Mouse (Mus musculus) myocyte (in vitro differentiated cells): ENCODE results near the gene Mmp11. TPM values are rescaled to one million over a fixed set of nuclear protein-coding genes. Genes with fewer than 3 reads are reported as not detected.

ENCODE experiments used
- H3K27me3 ChIP-seq: one replicate; pipeline ENCODE4 v1.6.1; 2011; ENCODE audit not compliant: control insufficient read depth, insufficient read depth, insufficient read length
- H3K36me3 ChIP-seq: one replicate; pipeline ENCODE4 v1.6.1; 2011; ENCODE audit not compliant: control insufficient read depth, insufficient read depth
- H3K4me2 ChIP-seq: one replicate; pipeline ENCODE4 v1.6.1; 2011; ENCODE audit warnings: low read depth, control low read depth
- H3K4me3 ChIP-seq: one replicate; pipeline ENCODE4 v1.5.1; 2011; ENCODE audit warnings: mild to moderate bottlenecking, control low read depth, moderate library complexity
- H3K79me2 ChIP-seq: one replicate; pipeline ENCODE4 v1.6.1; 2011; ENCODE audit not compliant: control insufficient read depth, insufficient read depth
- H3ac ChIP-seq: one replicate; pipeline ENCODE4 v1.6.1; 2011; ENCODE audit not compliant: control insufficient read depth, insufficient read length
- CEBPB ChIP-seq: IDR thresholded peaks from 2 replicates; pipeline ENCODE4 v1.6.1; 2011; ENCODE audit warnings: mild to moderate bottlenecking, moderate library complexity; ENCODE audit not compliant: poor library complexity, insufficient read depth, severe bottlenecking
- E2F4 ChIP-seq: IDR thresholded peaks from one replicate; pipeline ENCODE4 v1.6.1; 2011; ENCODE audit warnings: mild to moderate bottlenecking, control low read depth, moderate library complexity; ENCODE audit not compliant: insufficient read depth
- MAX ChIP-seq: IDR thresholded peaks from one replicate; pipeline ENCODE4 v1.6.1; 2011; ENCODE audit warnings: low read depth, mild to moderate bottlenecking, control low read depth
- MYOD1 ChIP-seq, 3 experiments: IDR thresholded peaks; one replicate each; pipeline ENCODE4 v1.6.1; 2011; ENCODE audit warnings: control low read depth in 2 of 3, low read depth in 2 of 3, mild to moderate bottlenecking in 2 of 3, moderate library complexity in 1 of 3; ENCODE audit not compliant: insufficient read length in 2 of 3, control insufficient read depth in 1 of 3
- MYOG ChIP-seq, 3 experiments: IDR thresholded peaks; one replicate each; pipeline ENCODE4 v1.6.1; 2011; ENCODE audit warnings: control low read depth in 2 of 3, low read depth in 2 of 3, mild to moderate bottlenecking in 2 of 3; ENCODE audit not compliant: insufficient read length in 2 of 3, control insufficient read depth in 1 of 3, insufficient read depth in 1 of 3
- POLR2A ChIP-seq: IDR thresholded peaks from one replicate; pipeline ENCODE4 v1.6.1; 2011; ENCODE audit warnings: low read depth, mild to moderate bottlenecking, control low read depth, moderate library complexity; ENCODE audit not compliant: insufficient read length
- POLR2AphosphoS2 ChIP-seq: IDR thresholded peaks from one replicate; pipeline ENCODE4 v1.6.1; 2011; ENCODE audit warnings: low read depth, control low read depth; ENCODE audit not compliant: insufficient read length
- REST ChIP-seq: IDR thresholded peaks from one replicate; pipeline ENCODE4 v1.6.1; 2011; ENCODE audit warnings: mild to moderate bottlenecking, control low read depth, moderate library complexity; ENCODE audit not compliant: insufficient read depth, insufficient read length
- SRF ChIP-seq: IDR thresholded peaks from one replicate; pipeline ENCODE4 v1.6.1; 2011; ENCODE audit warnings: low read depth; ENCODE audit not compliant: control insufficient read depth, insufficient read length
- TCF12 ChIP-seq: IDR thresholded peaks from one replicate; pipeline ENCODE4 v1.6.1; 2011; ENCODE audit warnings: mild to moderate bottlenecking, control low read depth; ENCODE audit not compliant: poor library complexity, insufficient read depth, severe bottlenecking
- TCF3 ChIP-seq: IDR thresholded peaks from one replicate; pipeline ENCODE4 v1.6.1; 2011; ENCODE audit warnings: low read depth, control low read depth; ENCODE audit not compliant: insufficient read length
- USF1 ChIP-seq: IDR thresholded peaks from one replicate; pipeline ENCODE4 v1.6.1; 2011; ENCODE audit warnings: low read depth, mild to moderate bottlenecking, control low read depth, moderate library complexity
- polyA plus RNA-seq: library from polyadenylated mRNA; unstranded; fragments of >200 nt; fragmentation: generic; extraction: Trizol; gene quantifications from one replicate; pipeline ENCODE4 v1.2.1, GENCODE M21; 2012; ENCODE audit warnings: missing spikeins

Gene Mmp11
- polyA plus RNA-seq, 1 experiment: 121 TPM

DNA sequence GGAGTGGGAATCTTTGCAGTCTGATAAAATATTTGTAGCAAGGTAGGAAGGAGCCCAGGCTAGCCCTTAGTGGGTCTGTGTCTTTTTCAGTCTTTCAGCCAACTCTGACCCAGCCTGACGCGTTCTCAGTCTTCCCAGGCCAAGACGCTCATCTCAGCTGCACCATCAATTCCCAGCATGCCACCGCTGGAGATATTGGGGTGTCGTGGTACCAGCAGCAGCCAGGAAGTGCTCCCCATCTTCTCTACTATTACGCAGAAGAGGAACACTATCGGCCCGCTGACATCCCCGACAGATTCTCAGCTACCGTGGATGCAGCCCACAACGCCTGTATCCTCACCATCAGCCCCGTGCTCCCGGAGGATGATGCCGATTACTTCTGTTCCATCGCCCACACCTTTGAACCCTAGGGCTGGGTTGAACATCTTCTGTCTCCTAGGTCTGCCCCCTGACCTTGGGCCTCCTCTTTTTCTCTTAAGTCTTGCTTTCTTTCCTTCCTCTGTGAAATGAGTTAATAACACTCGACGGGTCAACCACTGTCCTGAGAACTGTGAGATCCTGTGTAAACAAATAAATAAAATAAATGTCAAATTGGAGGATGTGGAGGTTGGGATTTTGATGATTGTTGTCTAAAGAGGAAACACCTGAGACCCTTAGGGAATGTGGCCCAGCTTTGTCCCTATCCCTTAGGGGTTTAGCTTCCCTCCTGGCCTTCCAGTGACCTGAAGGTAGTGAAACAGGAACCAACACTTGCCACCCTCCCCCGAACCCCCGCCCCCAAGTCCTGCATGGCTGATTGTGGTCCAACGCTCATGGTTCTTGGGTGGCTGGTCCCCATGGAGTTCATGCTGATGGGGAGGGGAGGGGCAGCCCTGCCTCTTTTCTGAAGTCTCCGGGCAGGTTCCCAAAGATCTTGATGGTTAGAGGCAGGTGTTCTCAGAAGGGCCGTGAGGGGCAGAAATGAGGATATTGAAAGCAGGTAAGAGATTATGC is 13.1 kb upstream of the Mmp11 start:
- H3K4me3 ChIP-seq: no peak overlapping the region
- H3K27me3 ChIP-seq: peaks cover 15% of the 10 kb centered on the region
- H3K79me2 ChIP-seq: no peaks in the 10 kb centered on the region
- no peak overlapping the region for H3K4me2 ChIP-seq
- no peak overlapping the region for H3ac ChIP-seq
- TF ChIP-seq POLR2AphosphoS2: no peak
- TF ChIP-seq USF1: no peak
- no peak for TF ChIP-seq E2F4
- no peak for TF ChIP-seq REST
- no peaks in the 10 kb centered on the region for H3K36me3 ChIP-seq

- H3K4me2 ChIP-seq: no peak overlapping the region
- H3ac ChIP-seq: no peak overlapping the region
- H3K4me3 ChIP-seq: no peak overlapping the region
- no peaks in the 10 kb centered on the region for H3K36me3 ChIP-seq
- no peaks in the 10 kb centered on the region for H3K79me2 ChIP-seq
- TF ChIP-seq TCF3: no peak
- TF ChIP-seq REST: no peak
- TF ChIP-seq E2F4: no peak
- no peak for TF ChIP-seq MAX
- no peak for TF ChIP-seq TCF12
- no peak for TF ChIP-seq MYOG (IDR thresholded peaks at IDR 0.05; ENCODE audit: control insufficient read depth in 1 of 3, insufficient read depth in 1 of 3, insufficient read length in 2 of 3, low read depth in 2 of 3)
- no peak for TF ChIP-seq SRF
- no peak for TF ChIP-seq USF1
- TF ChIP-seq POLR2A: no peak
- no peak for TF ChIP-seq POLR2AphosphoS2
- peaks cover 8% of the 10 kb centered on the region for H3K27me3 ChIP-seq
Observed at GRCm38 (mm10) chr10:75948079-75948478, 11.8 kb upstream of the Mmp11 start.

GRCm38 (mm10) chr10:75945896-75946295 is 9.6 kb upstream of the Mmp11 start:
- H3K27me3 ChIP-seq: no peaks in the 10 kb centered on the region
- TF ChIP-seq SRF: no peak
- TF ChIP-seq MYOD1 (IDR thresholded peaks at IDR 0.05; ENCODE audit: control insufficient read depth in 1 of 3, insufficient read length in 2 of 3, low read depth in 2 of 3): no peak
- no peak for TF ChIP-seq E2F4
- no peak for TF ChIP-seq TCF12
- TF ChIP-seq POLR2AphosphoS2: no peak
- TF ChIP-seq CEBPB: no peak
- no peak for TF ChIP-seq REST
- TF ChIP-seq USF1: no peak
- no peak for TF ChIP-seq TCF3
- no peak for TF ChIP-seq MAX
- no peak for TF ChIP-seq MYOG (IDR thresholded peaks at IDR 0.05; ENCODE audit: control insufficient read depth in 1 of 3, insufficient read depth in 1 of 3, insufficient read length in 2 of 3, low read depth in 2 of 3)
- TF ChIP-seq POLR2A: no peak
- no peaks in the 10 kb centered on the region for H3K79me2 ChIP-seq
- no peaks in the 10 kb centered on the region for H3K36me3 ChIP-seq
- H3K4me3 ChIP-seq: no peak overlapping the region
- no peak overlapping the region for H3K4me2 ChIP-seq
- H3ac ChIP-seq: no peak overlapping the region

DNA sequence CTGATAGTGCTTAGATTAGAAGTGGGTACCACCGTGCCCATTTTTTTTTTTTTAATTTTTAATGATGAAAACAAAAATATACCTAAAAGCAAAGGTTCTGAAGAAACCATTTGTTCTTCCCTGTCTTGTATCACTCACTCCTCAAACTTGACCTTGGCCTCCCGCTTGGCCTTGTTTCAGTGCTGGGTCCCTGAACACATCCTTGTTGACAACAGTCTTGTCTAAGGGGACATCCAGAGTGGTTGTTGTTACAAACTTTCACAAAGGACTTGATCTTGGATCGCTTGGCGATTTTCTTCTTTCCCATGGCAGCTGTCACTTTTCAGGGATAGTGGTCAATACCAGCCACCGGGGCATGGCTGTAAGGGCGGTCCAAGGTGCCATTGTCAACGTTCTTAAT is 8.9 kb upstream of the Mmp11 start:
- Histone ChIP-seq H3K27me3 (no peaks in the 10 kb centered on the region), H3K4me2 (no peak overlapping the region), H3K4me3 (no peak overlapping the region), H3K36me3 (no peaks in the 10 kb centered on the region), H3ac (no peak overlapping the region), H3K79me2 (no peaks in the 10 kb centered on the region)
- TF ChIP-seq MYOG (IDR thresholded peaks at IDR 0.05; ENCODE audit: control insufficient read depth in 1 of 3, insufficient read depth in 1 of 3, insufficient read length in 2 of 3, low read depth in 2 of 3) (no peak), SRF (no peak), TCF3 (no peak), REST (no peak), MAX (no peak), CEBPB (no peak), TCF12 (no peak), USF1 (no peak), POLR2A (no peak), E2F4 (no peak), POLR2AphosphoS2 (no peak), MYOD1 (IDR thresholded peaks at IDR 0.05; ENCODE audit: control insufficient read depth in 1 of 3, insufficient read length in 2 of 3, low read depth in 2 of 3) (no peak)

DNA sequence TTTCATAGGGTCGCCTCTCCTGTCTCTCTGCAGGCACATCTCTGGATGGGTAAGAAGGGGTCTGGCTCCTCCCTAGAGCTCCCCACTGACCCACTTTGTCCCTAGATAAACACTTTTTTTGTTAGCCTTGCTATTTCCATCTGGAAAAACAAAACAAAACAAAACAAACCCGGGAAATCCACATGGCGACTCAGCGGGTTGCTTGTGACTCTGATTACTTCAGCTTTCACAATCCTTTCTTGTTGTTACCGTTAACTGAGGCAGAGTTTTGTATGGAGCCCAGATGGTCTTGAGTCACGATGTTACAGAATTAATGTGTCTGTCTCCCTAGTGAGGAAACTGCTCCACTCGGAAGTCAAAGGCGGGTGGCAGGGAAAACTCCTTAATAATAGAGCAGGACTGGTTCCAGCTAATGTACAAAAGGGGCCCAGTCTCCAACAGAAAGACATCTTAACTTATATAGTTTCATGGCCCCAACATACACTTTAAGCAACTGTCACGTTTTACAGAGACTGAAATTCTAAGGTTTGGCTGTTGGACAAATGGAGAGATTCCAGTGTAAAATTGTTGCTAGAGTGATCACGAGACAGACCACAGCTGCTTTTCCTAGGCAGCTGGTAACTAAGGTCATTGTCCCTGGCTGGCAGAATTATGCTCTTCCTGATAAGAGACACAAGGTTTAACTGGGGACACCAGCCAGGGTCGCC is 7.9 kb upstream of the Mmp11 start:
- H3K4me3 ChIP-seq: no peak overlapping the region
- no peaks in the 10 kb centered on the region for H3K36me3 ChIP-seq
- H3K79me2 ChIP-seq: no peaks in the 10 kb centered on the region
- peak overlapping the region; percentile 73 for H3K4me2 ChIP-seq
- no peaks in the 10 kb centered on the region for H3K27me3 ChIP-seq
- no peak for TF ChIP-seq POLR2AphosphoS2
- TF ChIP-seq MYOG (IDR thresholded peaks at IDR 0.05; ENCODE audit: control insufficient read depth in 1 of 3, insufficient read depth in 1 of 3, insufficient read length in 2 of 3, low read depth in 2 of 3): peak in 2 of 3 experiments; percentile 46 to 73
- no peak for TF ChIP-seq SRF
- peak; percentile 82 for TF ChIP-seq CEBPB
- TF ChIP-seq MYOD1 (IDR thresholded peaks at IDR 0.05; ENCODE audit: control insufficient read depth in 1 of 3, insufficient read length in 2 of 3, low read depth in 2 of 3): peak; percentile 30 to 74 (median 62)
- TF ChIP-seq TCF3: peak; percentile 21
- TF ChIP-seq TCF12: peak; percentile 75
- no peak overlapping the region for H3ac ChIP-seq
